Mouse (Mus musculus) forelimb bud, embryonic 11.5 days (tissue): ENCODE measurements around the gene U2af2.
A peak's percentile ranks its signal among the peaks of the same experiment; 100 is the strongest.

Source experiments
- DNase-seq: peaks from one replicate; pipeline ENCODE4 v3.0.0-alpha.2; 2012; ENCODE audit warnings: low read depth, low spot score

Gene U2af2

DNA sequence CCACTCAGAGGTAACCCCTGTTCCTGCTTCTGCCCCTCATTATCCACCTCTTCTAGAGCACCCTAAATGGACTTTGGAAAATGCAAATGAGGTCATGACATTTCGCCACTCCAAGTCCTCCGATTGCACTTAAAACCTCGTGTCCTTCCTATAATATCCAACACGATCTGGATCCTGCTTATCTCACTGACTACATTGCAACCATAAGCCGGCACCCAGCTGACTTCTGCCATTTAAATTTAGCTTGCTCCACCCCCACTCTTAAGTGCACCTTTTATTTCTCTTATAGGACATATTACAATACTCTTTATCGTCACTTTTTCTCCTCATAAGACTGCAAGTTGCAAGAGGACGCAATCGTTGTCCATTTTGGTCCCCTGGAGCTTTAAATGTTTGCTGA, 24.5 kb upstream of the U2af2 start:
- no peak for DNase-seq

DNA sequence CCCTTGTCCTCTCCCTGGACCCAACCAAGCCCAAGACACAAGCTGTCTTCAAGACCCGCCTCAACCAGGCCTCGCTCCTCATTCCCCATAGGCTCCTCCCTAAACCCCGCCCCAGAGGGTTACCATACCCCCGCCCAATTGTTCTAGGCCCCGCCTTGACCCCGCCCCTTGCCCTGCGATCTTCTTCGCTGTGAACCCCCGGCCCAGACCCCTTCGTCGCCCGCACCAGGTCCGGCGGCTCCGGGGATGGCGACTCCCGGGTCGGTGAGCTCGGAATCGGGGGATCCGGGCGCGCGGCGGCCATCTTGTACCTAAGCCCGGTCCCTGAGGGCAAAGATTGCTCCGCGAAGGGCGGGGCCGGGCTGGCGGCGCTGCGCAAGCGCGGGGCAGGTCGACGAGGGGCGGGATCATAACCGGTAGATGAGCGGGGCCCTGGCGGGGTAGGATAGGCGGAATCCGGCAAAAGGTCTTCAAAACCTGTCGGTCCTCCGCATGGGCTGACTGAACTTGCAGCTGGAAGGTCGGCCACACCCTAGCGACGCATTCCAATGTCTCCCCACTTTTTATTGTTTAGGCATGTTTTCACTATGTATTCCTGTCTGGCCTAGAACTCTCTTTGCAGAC, 23.7 kb upstream of the U2af2 start, which contains the start of gene Zfp784:
Gene Zfp784 (minus strand): TSS at position 338 of the 624 bp plus-strand sequence.
- peak; percentile 86 for DNase-seq

DNA sequence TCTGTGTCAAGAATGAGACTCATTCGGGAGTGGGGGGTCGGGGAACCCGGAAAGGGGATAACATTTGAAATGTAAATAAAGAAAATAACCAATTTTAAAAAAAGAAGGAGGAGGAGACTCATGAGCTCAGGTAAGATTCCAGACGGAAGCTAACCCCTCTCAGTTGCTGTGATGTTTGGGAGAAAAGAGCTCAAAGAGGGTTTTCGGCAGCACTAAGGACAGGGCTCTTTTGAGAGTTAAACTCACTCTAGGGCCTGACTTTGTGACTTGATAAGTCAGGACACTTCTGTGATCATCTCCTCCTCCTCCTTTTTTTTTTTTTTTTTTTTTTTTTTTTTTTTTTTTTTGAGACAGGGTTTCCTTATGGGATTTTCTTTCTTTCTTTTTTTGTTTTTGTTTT, 23.0 kb upstream of the U2af2 start:
- DNase-seq: no peak

DNA sequence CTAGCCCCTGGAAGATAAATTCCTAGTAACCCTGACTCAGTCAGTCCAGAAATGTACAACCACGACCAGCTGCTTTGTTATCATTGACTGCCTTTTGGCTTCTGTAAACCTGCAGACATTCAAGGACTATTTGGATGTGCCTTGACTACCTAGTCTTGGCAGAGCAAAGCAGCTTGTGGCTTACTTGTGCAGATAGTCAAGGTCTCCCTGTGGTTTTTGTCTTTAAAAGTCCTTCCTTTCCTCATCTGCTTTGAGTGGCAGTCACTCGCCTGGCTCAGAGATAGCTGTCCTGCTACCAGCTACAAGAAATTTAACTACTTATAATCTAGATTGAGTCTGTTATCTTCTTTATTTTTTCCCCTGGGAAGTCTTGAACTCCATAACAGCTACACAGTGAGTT, 17.0 kb upstream of the U2af2 start:
- DNase-seq: no peak

DNA sequence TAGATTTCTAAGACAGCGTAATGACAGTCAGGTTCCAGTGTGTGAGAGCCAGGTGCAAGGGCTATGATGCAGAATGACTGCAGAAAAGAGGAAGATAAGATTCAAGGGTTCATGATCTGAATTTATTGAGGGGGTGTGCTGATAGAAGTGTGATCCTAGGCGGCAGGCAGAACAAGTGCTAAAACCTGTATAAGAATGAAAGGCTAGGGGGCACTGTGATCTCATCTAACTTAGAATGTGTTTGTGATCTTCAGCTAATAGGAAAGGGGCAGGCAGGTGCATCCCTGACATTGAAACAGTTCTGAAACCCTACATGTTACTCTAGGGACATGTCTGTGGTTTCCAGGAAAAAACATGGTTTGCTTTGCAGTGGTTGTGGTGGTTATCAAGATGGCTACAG, 15.8 kb upstream of the U2af2 start:
- DNase-seq: no peak

DNA sequence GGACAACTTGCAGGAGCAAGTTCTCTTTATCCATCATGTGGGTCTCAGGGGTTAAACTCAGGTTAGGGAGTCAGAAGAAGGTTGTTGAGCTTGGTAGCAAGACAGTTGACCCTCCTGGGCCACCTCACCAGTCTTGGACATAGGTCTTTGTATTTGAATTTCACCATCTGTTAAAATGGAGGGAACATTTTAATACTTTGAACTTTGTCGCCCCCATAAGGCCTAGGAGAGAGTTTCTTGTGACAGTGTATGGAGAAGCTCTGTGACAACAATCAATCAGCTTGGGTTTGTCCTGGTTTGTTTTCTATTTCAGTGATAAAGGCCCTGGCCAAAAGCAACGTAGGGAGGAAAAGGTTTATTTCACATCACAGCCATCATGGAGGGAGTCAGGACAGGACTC, 14.6 kb upstream of the U2af2 start:
- no peak for DNase-seq

DNA sequence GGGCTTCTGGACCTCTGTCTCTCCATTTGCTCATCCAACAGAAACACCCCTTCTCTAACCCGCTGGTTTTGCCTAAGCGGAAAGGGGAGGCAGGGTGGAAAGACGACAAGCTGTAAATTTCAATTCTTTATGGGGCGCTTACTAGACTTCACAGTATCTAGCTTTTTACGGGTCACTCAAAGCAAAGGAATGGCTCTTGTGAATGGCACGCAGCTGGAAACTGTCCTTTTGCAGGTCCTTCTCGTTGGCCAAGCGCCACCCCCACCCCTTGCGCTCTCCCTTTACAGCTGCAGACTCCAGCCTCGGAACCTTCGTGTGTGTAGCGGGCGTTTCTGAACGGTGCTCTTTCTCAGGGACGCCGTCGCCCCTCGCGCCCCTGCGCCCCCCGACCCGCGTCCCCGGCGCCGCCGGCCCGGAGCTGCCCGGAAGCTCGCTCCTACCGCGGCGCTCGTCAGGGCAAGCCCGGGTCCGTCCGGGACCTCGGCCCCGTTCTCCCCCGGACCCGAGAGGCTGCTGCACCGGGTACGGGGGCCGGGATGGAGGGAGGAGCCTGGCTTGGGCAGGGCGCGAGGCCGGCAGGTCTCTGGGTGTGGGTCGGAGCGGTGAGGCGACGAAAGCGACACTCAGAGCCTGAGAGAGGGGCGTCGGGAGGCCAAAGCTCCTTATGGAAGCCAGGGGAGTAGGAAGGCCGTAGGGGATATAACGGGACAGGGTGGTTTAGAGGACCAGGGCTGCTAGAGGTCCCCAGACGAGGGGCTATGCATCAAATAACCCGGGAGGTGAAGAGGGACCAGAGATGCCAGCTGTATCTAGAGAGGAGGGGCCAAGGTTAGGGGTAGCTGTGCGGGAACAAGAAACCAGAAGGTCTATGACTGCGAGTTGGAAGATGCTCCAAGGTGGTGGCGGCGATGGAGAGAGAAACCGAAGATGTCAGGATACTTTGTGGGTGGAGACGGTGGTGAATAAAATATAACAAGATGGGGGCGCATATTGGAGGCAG, 10.4 kb upstream of the U2af2 start, which contains the start of gene Zfp580:
Gene Zfp580 (plus strand): TSS at position 346 of the 1,000 bp plus-strand sequence.
- DNase-seq: peak; percentile 84

DNA sequence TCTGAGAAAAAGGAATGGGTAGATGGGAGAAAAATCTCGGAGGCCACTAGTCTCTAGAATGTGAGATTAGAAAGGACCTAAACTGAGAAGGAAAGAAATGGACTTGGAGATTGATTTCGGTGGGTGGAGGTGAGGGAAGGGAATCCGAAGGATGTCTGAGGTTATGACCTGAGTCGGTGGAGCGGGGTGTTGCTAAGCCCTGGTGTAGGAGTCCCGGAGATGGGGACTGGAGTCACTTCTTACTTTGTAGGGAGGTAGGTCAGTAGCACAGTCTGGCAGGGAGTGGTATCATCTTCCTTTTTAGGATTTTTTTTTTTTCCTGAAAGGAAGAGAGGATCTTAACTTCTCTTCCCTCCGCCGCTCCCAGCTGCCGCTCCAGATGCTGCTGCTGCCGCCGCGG, 9.5 kb upstream of the U2af2 start:
- DNase-seq: no peak

DNA sequence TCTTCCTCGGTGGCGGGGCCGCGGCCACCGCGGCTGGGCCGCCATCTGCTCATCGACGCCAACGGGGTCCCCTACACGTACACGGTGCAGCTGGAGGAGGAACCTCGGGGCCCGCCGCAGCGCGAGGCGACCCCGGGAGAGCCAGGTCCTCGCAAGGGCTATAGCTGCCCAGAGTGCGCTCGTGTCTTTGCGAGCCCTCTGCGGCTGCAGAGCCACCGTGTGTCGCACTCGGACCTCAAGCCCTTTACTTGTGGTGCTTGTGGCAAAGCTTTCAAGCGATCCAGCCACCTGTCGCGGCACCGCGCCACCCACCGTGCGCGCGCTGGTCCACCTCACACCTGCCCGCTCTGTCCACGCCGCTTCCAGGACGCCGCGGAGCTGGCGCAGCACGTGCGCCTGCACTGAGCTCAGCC, 9.0 kb upstream of the U2af2 start:
- DNase-seq: no peak

DNA sequence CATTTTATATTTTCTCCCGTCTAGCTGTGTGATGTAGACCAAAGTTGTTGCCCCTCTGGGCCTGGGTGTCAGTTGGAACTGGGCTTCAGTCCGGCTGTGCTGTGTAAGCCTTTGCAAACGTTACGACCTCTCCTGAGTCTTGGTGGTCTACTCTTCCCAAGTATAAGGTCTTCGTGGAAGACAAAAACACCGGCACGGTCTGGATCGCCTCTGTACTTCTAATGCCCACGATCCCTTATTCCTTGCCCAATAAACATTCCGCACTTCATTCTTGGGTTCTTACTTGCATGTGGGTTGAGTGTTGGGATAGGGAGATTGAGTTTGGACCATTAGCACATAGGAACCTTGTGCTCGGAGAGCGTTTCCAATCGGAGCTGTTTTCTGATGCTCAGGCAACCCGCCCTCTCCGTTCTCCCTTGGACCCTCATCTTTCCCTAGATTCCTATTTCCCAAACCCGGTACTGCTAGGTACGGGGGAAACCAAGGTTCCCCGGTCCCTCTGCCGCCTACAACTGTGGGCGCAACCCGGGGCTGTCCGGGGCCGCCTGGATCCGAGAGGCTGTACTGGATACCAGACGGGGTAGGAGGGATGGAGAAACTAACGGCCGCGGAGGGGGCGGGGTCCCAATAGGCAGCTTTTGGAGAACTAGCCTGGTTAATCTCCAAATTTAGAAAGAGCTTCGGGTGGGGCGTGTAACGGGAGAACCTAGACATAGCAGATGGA, 8.3 kb upstream of the U2af2 start:
- DNase-seq: no peak

DNA sequence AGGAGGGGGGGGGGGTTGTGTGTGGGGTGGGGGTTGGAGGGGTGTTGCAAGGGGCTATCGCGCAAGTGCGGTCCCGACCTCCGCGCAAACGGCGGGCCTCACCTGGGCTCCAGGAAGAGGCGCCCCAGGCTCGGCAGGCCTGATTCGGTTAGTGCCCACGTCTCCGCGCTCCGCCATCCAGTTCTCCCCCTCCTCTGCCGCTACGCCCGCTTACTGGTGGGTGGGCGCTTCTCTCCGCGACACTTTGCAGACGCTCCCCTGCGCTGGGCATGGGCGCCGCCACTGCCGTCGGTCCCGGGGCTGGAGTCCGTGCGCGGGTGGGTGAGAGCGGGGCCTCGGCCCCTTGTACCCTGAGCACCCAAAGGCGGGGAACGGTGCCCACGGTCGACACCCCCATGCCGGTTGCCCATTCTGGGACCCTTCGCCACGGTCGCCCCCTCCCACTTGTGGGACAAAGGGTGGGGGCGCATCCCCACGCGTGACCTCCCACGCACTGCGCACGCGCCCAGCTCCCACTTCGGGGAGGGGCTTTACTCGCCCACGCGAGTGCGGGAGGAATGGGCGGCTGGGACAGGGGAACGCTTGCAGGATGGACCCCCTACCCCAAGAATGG, 5.2 kb upstream of the U2af2 start:
- no peak for DNase-seq

DNA sequence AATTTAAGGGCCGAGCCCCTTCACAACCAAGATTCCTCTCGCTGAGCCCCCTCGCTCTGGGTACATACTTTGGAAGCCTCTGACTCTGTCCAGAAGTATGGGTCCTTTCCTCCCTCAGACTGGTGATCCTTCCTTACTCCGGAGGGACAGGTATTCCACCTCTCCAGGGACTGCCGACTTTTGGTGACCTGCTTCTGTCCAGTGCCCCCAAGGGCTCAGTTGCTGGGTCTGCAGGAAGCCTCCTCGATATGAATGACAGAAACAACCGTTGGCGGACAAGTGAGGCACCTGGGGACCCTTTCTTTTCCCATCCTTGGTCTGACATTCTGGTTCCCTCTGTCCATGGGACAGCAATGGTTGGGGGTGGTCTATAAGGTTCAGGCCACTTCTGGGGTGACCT, 4.6 kb upstream of the U2af2 start:
- no peak for DNase-seq

DNA sequence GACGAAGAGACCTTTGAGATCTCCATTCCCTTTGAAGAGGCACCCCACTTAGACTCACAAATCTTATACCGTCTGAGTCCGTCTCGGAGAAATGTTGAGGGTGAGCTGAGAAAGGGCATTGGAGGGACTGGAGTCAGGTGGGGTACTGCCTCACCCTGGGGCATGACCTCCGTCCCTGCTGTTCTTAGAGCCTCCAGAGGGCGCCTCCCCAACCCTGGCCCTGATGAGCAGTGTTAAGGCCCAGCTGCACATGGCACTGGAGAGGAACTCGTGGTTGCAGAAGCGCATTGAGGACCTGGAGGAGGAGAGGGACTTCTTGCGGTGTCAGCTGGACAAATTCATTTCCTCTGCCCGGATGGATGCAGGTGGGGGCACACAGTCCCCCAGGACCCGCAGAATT, 4.1 kb upstream of the U2af2 start:
- DNase-seq: no peak

DNA sequence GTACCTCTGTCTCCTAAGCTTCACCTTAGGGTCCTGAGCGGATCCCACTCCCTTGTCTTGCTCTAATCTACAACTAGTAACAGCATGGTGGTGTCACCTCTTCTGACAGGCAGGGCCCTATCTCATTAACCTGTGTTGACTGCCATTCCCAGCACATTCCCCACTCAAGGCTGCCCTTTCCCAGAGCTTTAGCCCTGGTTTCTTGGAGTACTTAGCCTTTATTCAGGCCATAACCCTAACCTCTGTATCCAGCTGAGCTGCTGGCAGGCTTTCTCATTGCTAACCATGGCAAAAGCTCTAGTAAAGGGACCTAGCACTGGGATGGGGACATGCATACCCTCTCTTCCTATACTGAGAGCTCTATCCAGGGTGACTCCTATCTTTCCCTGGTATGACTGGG, 3.3 kb upstream of the U2af2 start:
- DNase-seq: no peak

DNA sequence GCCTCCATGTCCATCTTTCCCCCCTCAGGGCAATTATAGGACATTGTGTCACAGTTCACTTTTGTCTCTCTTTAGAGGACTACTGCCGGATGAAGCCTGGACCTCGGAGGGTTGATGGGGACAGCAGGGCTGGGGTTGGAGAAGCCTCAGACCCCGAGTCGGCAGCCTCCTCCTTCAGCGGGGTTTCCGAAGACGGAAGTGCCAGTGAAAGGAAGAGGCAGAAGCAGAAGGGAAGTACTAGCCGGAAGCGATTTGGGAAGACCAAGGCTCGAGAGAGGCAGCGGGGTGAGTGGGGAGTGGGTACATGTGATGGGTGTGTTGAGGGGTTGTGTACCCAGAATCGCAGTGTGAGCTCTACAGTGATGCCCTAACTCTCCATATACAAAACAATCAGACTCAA, 2.5 kb upstream of the U2af2 start:
- no peak for DNase-seq

DNA sequence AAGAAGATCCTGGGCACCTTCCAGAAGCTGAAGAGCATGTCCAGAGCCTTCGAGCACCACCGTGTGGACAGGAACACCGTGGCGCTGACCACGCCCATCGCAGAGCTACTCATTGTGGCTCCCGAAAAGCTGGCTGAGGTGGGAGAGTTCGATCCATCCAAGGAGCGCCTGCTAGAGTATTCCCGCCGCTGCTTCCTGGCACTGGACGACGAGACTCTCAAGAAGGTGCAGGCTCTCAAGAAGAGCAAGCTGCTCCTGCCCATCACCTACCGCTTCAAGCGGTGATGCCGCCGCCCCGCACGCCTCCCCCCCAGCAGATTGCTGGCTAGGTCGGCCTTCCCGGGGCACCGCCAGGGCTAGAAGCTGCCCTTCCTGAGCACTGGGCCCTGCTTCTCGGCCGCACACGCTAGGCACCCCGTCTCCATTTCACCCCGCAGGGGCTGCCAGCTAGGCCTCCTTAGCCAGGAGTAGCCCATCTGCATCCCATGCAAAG, 1.7 kb upstream of the U2af2 start:
- DNase-seq: peak; percentile 82

DNA sequence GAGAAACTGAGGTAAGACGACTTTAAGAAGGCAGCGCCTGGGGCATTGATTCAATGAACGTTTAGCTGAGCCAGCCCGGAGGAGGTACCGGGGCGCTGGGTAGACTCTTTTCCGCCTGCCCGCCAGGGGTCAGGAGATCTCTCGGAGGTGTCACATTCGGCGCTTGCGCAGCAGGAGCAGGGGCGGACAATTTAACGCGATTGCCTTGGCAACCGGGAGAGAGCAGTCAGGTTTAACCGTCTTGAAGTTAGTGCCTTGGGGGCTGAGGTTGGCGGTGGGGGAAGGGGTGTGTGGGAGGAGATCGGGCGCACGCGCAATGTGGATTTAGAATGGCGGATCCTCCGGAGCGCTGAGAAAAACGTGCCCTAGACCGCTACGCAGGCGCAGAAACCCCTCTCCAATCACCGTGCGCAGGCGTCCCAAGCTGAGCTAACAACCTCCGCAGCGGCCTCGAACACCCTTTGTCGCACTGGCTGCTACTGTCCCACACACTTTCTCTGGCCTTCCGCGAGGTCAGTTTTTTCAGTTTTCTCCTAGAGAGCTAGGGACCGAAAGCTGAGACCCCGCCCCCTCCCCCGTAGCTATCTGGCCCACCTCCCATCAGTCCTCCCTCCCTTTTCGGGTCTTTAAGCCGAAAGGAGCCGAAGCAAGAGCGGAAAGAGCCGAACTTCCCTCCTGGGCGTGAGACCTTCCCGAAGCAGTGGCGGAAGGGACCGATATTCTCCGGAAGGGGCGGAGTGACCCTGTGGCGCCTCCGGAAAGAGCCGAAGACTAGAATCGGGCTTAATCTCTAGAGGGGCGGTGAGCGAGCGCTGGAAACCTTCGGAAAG, 784 bp upstream of the U2af2 start:
- peak; percentile 99 for DNase-seq

DNA sequence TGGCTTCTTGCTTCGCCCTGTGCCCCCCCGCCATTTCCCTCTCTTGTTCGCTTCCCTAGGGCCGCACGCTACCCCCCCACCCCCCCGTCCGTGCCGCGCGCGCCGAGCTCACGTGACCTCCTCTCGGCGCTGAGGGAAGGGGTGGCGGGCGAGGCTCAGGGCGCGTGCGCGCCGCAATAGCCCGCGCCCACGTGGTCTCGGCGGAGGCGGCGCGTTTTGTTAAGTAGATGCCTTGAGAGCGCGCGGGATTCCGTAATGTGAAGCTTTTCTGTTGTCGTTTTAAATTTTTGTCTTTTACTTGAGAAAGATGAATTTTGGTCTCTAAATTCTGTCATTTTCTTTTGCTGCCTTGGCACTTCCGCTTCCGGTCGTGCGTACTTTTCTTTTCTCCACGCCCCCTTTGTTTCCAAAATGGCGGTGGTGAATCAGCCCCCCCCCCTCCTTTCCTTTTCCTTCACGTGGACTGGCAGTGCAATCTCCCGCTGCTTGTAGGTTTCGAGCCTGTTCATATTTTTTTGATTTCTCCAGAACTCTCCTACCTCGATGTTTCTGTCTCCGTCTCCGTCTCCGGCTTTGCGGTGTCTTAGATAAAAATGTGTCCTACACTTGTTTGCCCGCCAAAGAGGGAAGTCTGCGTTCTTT, 538 bp downstream of the U2af2 start:
- DNase-seq: peak; percentile 85

DNA sequence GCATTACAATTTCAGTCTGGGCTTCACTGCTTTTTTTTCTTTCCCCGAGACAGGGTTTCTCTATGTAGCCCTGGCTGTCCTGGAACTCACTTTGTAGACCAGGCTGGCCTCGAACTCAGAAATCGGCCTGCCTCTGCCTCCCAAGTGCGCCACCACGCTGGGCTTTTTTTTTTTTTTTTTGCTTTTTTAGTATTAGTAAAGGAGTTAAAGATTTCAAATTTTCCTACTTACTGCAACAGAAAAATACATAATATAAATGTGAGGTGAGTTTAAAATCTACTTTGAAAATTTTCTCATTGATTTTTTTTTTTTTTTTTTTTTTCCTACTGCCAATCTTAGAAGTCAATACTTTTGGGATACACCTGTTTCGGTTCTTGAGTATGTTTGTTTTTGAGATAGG, 2.9 kb downstream of the U2af2 start:
- DNase-seq: no peak

DNA sequence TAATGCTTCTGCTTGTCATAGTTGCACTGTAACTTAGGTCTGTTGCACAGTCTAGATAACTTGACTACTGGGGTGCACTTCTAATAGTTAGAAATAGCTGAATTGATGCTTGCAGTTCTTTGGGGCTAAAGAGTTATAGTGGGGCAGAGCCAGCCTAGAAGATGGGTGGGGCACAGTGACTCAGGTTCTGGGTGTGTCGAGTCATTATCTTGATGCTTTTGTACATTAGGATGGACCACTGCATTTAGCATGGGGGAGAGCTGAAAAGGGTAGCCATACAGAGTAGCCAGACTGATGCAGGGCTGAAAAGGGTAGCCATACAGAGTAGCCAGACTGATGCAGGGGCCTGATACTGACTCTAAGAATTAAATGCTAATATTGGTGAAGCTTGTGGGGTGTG, 11.6 kb downstream of the U2af2 start:
- DNase-seq: no peak
